Mouse (Mus musculus) macrophage (primary cell): Measurements from ENCODE around the gene Ccdc163. TPM values are rescaled to one million over a fixed set of nuclear protein-coding genes. Genes with fewer than 3 reads are reported as not detected.
"Not testable (repeated sequence)": the region's sequence is repeated elsewhere in the genome, so short reads cannot be mapped to it uniquely, and the experiment has no call there.

Source experiments
- H3K27ac ChIP-seq: fragments of 350-480 bp; formaldehyde crosslinking; 2 replicates; pipeline ENCODE4 v1.9.0; 2021
- H3K36me3 ChIP-seq: fragments of 350-480 bp; formaldehyde crosslinking; 2 replicates; pipeline ENCODE4 v1.9.0; 2021; ENCODE audit errors: inconsistent target
- H3K4me3 ChIP-seq: fragments of 350-480 bp; formaldehyde crosslinking; 2 replicates; pipeline ENCODE4 v1.9.0; 2021; ENCODE audit errors: inconsistent target
- H3K79me2 ChIP-seq: fragments of 350-480 bp; formaldehyde crosslinking; 2 replicates; pipeline ENCODE4 v1.9.0; 2021; ENCODE audit errors: inconsistent target
- WGBS: methylation state at CpG from one replicate; pipeline ENCODE4 v1.1.7; 2026; ENCODE audit warnings: inconsistent platforms; ENCODE audit not compliant: missing documents; 5-methylcytosine and 5-hydroxymethylcytosine counted together
- polyA plus RNA-seq: library from polyadenylated mRNA; stranded (reverse); fragments of 250-400 nt; gene quantifications from 3 replicates; pipeline ENCODE4 v1.2.4, GENCODE M21; 2018; ENCODE audit warnings: inconsistent platforms
- total RNA-seq, 78 experiments: library from RNA; depleted of rRNA; stranded (reverse); fragments of 250-400 nt; gene quantifications; 1 replicate in 9 of 78; 2 replicates in 24 of 78; 3 replicates in 43 of 78; 4 replicates in 2 of 78; pipeline ENCODE4 v1.2.4; 2018; ENCODE audit warnings: inconsistent platforms in 56 of 78

Gene Ccdc163
- 100 to 1,000 TPM in 1 of 26 experiments, 10 to 100 TPM in 25; 30.6 to 103 (median 65.3) TPM for total RNA-seq (2018; cell fraction: chromatin; rRNA removed)
- 10 to 100 TPM in 22 of 26 experiments, 1 to 10 TPM in 4; 8.1 to 23.9 (median 12.8) TPM for total RNA-seq (2018; cell fraction: cytosol; rRNA removed)
- 10 to 100 TPM; 26.0 to 80.4 (median 57.5) TPM for total RNA-seq (2018; cell fraction: nucleus; rRNA removed)
- 7.9 to 32.9 TPM (median 10.8 TPM) in 3 replicates for polyA plus RNA-seq

DNA sequence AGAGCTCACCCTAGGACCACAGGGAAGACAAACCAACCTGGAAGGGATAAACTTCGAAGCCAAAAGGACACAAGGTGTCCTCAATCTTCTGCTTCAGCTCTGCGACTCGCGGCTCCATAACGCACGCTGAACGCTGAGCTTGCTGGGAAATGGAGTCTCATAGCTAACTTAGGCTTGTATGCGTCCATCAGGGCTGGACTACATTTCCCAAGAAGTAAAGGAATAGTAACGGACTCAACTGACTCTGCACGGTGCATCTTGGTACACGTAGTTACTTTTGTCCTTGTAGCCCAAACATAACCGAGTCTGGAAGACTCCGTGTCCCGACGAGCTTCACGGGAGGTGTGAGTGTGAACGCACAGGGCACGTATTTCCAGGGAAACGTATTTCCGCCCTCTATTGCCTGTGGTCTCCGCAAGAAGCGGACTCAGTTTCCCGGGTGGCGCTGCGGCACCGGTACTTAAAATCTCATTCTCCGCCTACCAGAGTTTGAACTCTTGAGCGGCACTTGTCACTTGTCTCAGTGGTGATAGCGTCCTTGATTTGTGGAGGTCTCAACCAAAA is at the start of gene Ccdc163, which contains the start of gene Mmachc:
Gene Ccdc163 (plus strand): TSS at position 309 of the 564 bp plus-strand sequence.
Gene Mmachc (minus strand): TSS at position 206 of the 564 bp plus-strand sequence.
- WGBS, result under 1% methylated on average over 29 of the region's 29 CpGs
- H3K79me2 ChIP-seq, result no peaks in the 10 kb centered on the region
- no peaks in the 10 kb centered on the region for H3K36me3 ChIP-seq
- peak within 1 kb of the TSS; percentile 32 for H3K27ac ChIP-seq
- peak within 1 kb of the TSS; percentile 72 for H3K4me3 ChIP-seq

- H3K36me3 ChIP-seq, result no peaks in the 10 kb centered on the region
- no peak overlapping the region for H3K27ac ChIP-seq
- 100% methylated on average over 2 of the region's 2 CpGs for WGBS
- H3K4me3 ChIP-seq, result no peak overlapping the region
- H3K79me2 ChIP-seq, result no peaks in the 10 kb centered on the region; the same call in 1 of the 2 replicates
Observed at GRCm38 (mm10) chr4:116659474-116659873, 48.8 kb upstream of the Ccdc163 start.

- not testable (repeated sequence) for H3K36me3 ChIP-seq, H3K27ac ChIP-seq, H3K4me3 ChIP-seq, H3K79me2 ChIP-seq
- WGBS, result 91% methylated on average over 6 of the region's 6 CpGs
Observed at GRCm38 (mm10) chr4:116659916-116660315, 48.4 kb upstream of the Ccdc163 start.

DNA sequence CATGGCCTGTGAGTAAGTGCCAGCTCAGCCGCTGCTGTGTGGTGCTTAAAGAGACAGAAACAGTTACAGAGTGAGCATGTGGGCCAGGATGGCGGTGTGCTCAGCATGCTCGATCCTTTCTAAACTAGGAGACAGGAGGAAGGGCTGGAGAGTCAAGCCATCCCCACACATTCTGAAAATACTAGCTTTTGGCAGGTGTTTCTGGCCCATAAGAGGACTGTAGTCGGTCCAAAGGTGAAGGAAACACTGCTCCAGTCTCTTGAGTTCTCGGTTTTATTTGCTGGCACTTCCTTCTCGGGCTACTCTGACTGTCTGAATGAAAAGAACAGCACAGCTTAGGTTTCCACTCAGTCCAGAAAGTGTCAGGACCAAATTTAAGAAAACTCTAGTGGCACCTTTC is 47.5 kb upstream of the Ccdc163 start:
- Histone ChIP-seq H3K27ac (peak overlapping the region; percentile 4; the same call in 1 of the 2 replicates), H3K4me3 (no peak overlapping the region), H3K36me3 (no peaks in the 10 kb centered on the region), H3K79me2 (no peaks in the 10 kb centered on the region)
- WGBS, result 85% methylated on average over 6 of the region's 6 CpGs

- H3K27ac ChIP-seq, result no peak overlapping the region
- H3K36me3 ChIP-seq, result no peaks in the 10 kb centered on the region
- H3K4me3 ChIP-seq, result no peak overlapping the region
- no peaks in the 10 kb centered on the region for H3K79me2 ChIP-seq
- 100% methylated on average over 1 of the region's 1 CpGs for WGBS
Observed at GRCm38 (mm10) chr4:116661998-116662397, 46.3 kb upstream of the Ccdc163 start.

GRCm38 (mm10) chr4:116666625-116667024 is 41.7 kb upstream of the Ccdc163 start:
- 23% methylated on average over 4 of the region's 4 CpGs for WGBS
- Histone ChIP-seq H3K4me3 (no peak overlapping the region), H3K27ac (peak overlapping the region; percentile 99), H3K79me2 (no peaks in the 10 kb centered on the region; the same call in 1 of the 2 replicates), H3K36me3 (no peaks in the 10 kb centered on the region)

- Histone ChIP-seq H3K79me2 (no peaks in the 10 kb centered on the region; the same call in 1 of the 2 replicates), H3K36me3 (no peaks in the 10 kb centered on the region), H3K27ac (peak overlapping the region; percentile 99), H3K4me3 (no peak overlapping the region)
- 0% methylated on average over 3 of the region's 3 CpGs for WGBS
Observed at GRCm38 (mm10) chr4:116668145-116668544, 40.2 kb upstream of the Ccdc163 start.

- peak overlapping the region; percentile 99 for H3K27ac ChIP-seq
- no peaks in the 10 kb centered on the region; the same call in 1 of the 2 replicates for H3K79me2 ChIP-seq
- 71% methylated on average over 1 of the region's 2 CpGs for WGBS
- no peaks in the 10 kb centered on the region for H3K36me3 ChIP-seq
- H3K4me3 ChIP-seq, result no peak overlapping the region
Observed at GRCm38 (mm10) chr4:116669291-116669690, 39.0 kb upstream of the Ccdc163 start.

GRCm38 (mm10) chr4:116672785-116673184 is 35.5 kb upstream of the Ccdc163 start:
- peak overlapping the region; percentile 72 for H3K27ac ChIP-seq

DNA sequence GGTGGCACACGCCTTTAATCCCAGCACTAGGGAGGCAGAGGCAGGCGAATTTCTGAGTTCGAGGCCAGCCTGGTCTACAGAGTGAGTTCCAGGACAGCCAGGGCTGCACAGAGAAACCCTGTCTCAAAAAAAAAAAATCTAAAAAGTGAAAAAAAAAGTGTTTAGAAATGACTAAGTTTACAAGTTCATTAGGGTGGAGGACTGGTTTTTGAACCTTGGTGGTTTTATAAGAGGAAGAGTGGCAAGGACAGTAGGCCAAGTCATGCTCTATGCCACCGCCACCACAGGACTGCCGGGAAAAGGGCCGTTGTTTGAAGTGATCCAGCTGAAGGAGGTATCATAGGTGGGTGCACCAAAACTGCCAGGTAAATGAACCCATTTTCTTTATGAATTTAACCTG is 33.5 kb upstream of the Ccdc163 start:
- H3K27ac ChIP-seq, H3K36me3 ChIP-seq, H3K4me3 ChIP-seq, H3K79me2 ChIP-seq: not testable (repeated sequence)
- WGBS, result 92% methylated on average over 5 of the region's 6 CpGs

More at GRCm38 (mm10) chr4:116672785-116673184, 35.5 kb upstream of the Ccdc163 start:
- Histone ChIP-seq H3K79me2 (no peaks in the 10 kb centered on the region; the same call in 1 of the 2 replicates), H3K4me3 (no peak overlapping the region), H3K36me3 (no peaks in the 10 kb centered on the region)
- WGBS, result 18% methylated on average over 2 of the region's 2 CpGs

GRCm38 (mm10) chr4:116676027-116676426 is 32.3 kb upstream of the Ccdc163 start:
- Histone ChIP-seq H3K36me3 (no peaks in the 10 kb centered on the region), H3K4me3 (no peak overlapping the region), H3K27ac (no peak overlapping the region), H3K79me2 (no peaks in the 10 kb centered on the region; the same call in 1 of the 2 replicates)
- WGBS, result 63% methylated on average over 3 of the region's 3 CpGs

DNA sequence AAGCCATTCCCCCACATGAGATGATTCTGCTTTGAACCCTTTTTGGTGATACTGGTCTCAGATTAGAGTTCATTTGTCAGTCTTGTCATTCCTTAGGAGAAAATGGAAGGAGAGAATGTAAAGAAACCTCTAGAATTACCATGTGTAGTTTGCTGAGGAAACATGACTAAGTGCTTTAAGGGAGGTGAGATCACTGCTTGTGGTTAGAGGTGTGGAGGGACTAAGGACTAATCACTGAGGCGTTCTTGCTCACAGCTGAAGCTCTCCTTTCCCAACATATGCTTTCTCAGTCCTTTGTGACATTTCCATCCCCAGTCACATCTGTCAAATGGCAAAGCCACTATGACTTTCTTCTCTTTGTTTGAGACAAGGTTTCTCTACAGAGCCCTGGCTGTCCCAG is 30.5 kb upstream of the Ccdc163 start:
- H3K4me3 ChIP-seq, result no peak overlapping the region
- H3K27ac ChIP-seq, result no peak overlapping the region
- no peaks in the 10 kb centered on the region for H3K36me3 ChIP-seq
- no peaks in the 10 kb centered on the region for H3K79me2 ChIP-seq
- 25% methylated on average over 1 of the region's 1 CpGs for WGBS

GRCm38 (mm10) chr4:116679141-116679540 is 29.2 kb upstream of the Ccdc163 start:
- Histone ChIP-seq H3K27ac (no peak overlapping the region), H3K4me3 (no peak overlapping the region), H3K36me3 (no peaks in the 10 kb centered on the region), H3K79me2 (no peaks in the 10 kb centered on the region; the same call in 1 of the 2 replicates)
- WGBS, result 67% methylated on average over 5 of the region's 5 CpGs

DNA sequence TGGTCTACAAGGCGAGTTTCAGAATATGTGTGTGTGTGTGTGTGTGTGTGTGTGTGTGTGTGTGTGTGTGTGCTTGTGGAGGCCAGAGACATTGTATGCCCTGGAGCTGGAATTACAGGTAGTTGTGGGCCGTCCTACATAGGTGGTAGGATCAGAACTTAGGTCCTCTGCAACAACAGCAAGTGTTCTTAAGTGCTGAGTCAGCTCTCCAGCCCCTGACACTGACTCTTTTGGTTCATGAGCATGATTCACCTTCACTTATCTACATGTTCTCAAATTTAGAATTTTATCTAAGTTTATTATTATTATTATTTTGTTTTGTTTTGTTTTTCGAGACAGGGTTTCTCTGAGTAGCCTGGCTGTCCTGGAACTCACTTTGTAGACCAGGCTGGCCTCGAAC is 27.8 kb upstream of the Ccdc163 start:
- WGBS, result 100% methylated on average over 2 of the region's 4 CpGs
- not testable (repeated sequence) for H3K27ac ChIP-seq, H3K4me3 ChIP-seq, H3K36me3 ChIP-seq, H3K79me2 ChIP-seq

- peaks cover 9% of the 10 kb centered on the region; the same call in 1 of the 2 replicates for H3K36me3 ChIP-seq
- peak overlapping the region; percentile 87 for H3K27ac ChIP-seq
- WGBS, result 93% methylated on average over 4 of the region's 4 CpGs
- H3K79me2 ChIP-seq, result peaks cover 41% of the 10 kb centered on the region
- no peak overlapping the region for H3K4me3 ChIP-seq
Observed at GRCm38 (mm10) chr4:116683957-116684356, 24.4 kb upstream of the Ccdc163 start.
